Mouse (Mus musculus) brain, embryonic 14.5 days (tissue): Measurements from ENCODE around the gene Nr3c2.

ENCODE experiments used
- CTCF ChIP-seq: fragments of 200-500 bp; IDR thresholded peaks from 2 replicates; pipeline ENCODE4 v1.5.1; 2012; ENCODE audit warnings: inconsistent platforms, mild to moderate bottlenecking, moderate library complexity, borderline replicate concordance; ENCODE audit not compliant: insufficient read depth, insufficient read length; ENCODE audit errors: extremely low read depth
- POLR2A ChIP-seq: fragments of 200-500 bp; IDR thresholded peaks from 2 replicates; pipeline ENCODE4 v1.6.1; 2012; ENCODE audit warnings: mild to moderate bottlenecking, inconsistent platforms, borderline replicate concordance; ENCODE audit not compliant: poor library complexity, insufficient read depth, insufficient read length, severe bottlenecking; ENCODE audit errors: extremely low read depth

- TF ChIP-seq POLR2A (no peak), CTCF (no peak)
These were observed 328.5 kb downstream of the Nr3c2 start for GRCm38 (mm10) chr8:77227742-77228141.
